Mouse (Mus musculus) limb, embryonic 15.5 days (tissue): ENCODE measurements at regions not wholly inside any gene's neighbourhood (a gene's known extent, or its start where the extent isn't known, plus 50 kb on each side); places are given as distances from the start of the nearest gene placed in this dataset.

ENCODE experiments used
- ATAC-seq: fragments of 200-750 bp; cut with Nextera tagmentation; 2 replicates; pipeline ENCODE4 v1.8.0; 2017; ENCODE audit warnings: low read depth, moderate TSS enrichment; ENCODE audit not compliant: insufficient number of reproducible peaks, low FRiP score, low TSS enrichment
- H3K27ac ChIP-seq: fragments of 300-500 bp; sonication (generic); 2 replicates; pipeline ENCODE4 v1.5.1; 2015; ENCODE audit warnings: moderate library complexity, mild to moderate bottlenecking, inconsistent platforms
- H3K27me3 ChIP-seq: fragments of 300-500 bp; sonication (generic); 2 replicates; pipeline ENCODE4 v1.6.1; 2015; ENCODE audit warnings: inconsistent platforms
- H3K36me3 ChIP-seq: fragments of 300-500 bp; sonication (generic); 2 replicates; pipeline ENCODE4 v1.6.1; 2015; ENCODE audit warnings: inconsistent platforms
- H3K4me1 ChIP-seq: fragments of 300-500 bp; sonication (generic); 2 replicates; pipeline ENCODE4 v1.6.1; 2015; ENCODE audit warnings: inconsistent platforms
- H3K4me2 ChIP-seq: fragments of 300-500 bp; sonication (generic); 2 replicates; pipeline ENCODE4 v1.6.1; 2015; ENCODE audit warnings: mild to moderate bottlenecking, inconsistent platforms
- H3K4me3 ChIP-seq: fragments of 300-500 bp; sonication (generic); 2 replicates; pipeline ENCODE4 v1.5.1; 2015; ENCODE audit warnings: mild to moderate bottlenecking, inconsistent platforms
- H3K9ac ChIP-seq: fragments of 300-500 bp; sonication (generic); 2 replicates; pipeline ENCODE4 v1.6.1; 2015; ENCODE audit warnings: inconsistent platforms
- H3K9me3 ChIP-seq: fragments of 300-500 bp; sonication (generic); 2 replicates; pipeline ENCODE4 v1.6.1; 2016; ENCODE audit warnings: inconsistent platforms
- WGBS: fragments of 180-500 bp; shearing (Covaris S2); methylation state at CpG from one replicate; pipeline ENCODE4 v1.1.7; 2015; 5-methylcytosine and 5-hydroxymethylcytosine counted together

GRCm38 (mm10) chr3:19882623-19883022, 74.2 kb upstream of the Cp start:
- Histone ChIP-seq H3K9ac (no peak overlapping the region), H3K36me3 (no peaks in the 10 kb centered on the region), H3K4me1 (no peaks in the 10 kb centered on the region), H3K9me3 (no peaks in the 10 kb centered on the region), H3K4me2 (no peak overlapping the region), H3K4me3 (no peak overlapping the region), H3K27ac (no peak overlapping the region), H3K27me3 (no peaks in the 10 kb centered on the region)
- ATAC-seq = no peak
- WGBS = 68% methylated on average over 2 of the region's 2 CpGs

GRCm38 (mm10) chr3:19888405-19888804, 68.4 kb upstream of the Cp start:
- Histone ChIP-seq H3K27ac (no peak overlapping the region), H3K9me3 (no peaks in the 10 kb centered on the region), H3K36me3 (no peaks in the 10 kb centered on the region), H3K4me2 (no peak overlapping the region), H3K9ac (no peak overlapping the region), H3K27me3 (no peaks in the 10 kb centered on the region), H3K4me1 (no peaks in the 10 kb centered on the region), H3K4me3 (no peak overlapping the region)
- ATAC-seq = no peak

GRCm38 (mm10) chr3:19894258-19894629, 62.6 kb upstream of the Cp start:
- Histone ChIP-seq H3K9me3 (no peaks in the 10 kb centered on the region), H3K27me3 (no peaks in the 10 kb centered on the region), H3K4me3 (peak overlapping the region; percentile 88), H3K27ac (no peak overlapping the region), H3K9ac (no peak overlapping the region; the same call in 1 of the 2 replicates), H3K4me1 (peaks cover 14% of the 10 kb centered on the region), H3K4me2 (peak overlapping the region; percentile 64), H3K36me3 (peaks cover 10% of the 10 kb centered on the region)
- 4% methylated on average over 10 of the region's 10 CpGs for WGBS
- ATAC-seq = peak; percentile 41

GRCm38 (mm10) chr3:19894630-19895578, 62.0 kb upstream of the Cp start:
- WGBS = under 1% methylated on average over 68 of the region's 68 CpGs
- peak overlapping the region; percentile 88 for H3K4me3 ChIP-seq
- H3K36me3 ChIP-seq = peaks cover 10% of the 10 kb centered on the region
- peak overlapping the region; percentile 84 for H3K27ac ChIP-seq
- no peaks in the 10 kb centered on the region for H3K27me3 ChIP-seq
- peak; percentile 97 for ATAC-seq
- H3K9me3 ChIP-seq = no peaks in the 10 kb centered on the region
- peak overlapping the region; percentile 82 for H3K4me2 ChIP-seq
- peak overlapping the region; percentile 82 for H3K9ac ChIP-seq
- H3K4me1 ChIP-seq = peaks cover 14% of the 10 kb centered on the region

GRCm38 (mm10) chr3:19895755-19896154, 61.1 kb upstream of the Cp start:
- Histone ChIP-seq H3K9me3 (no peaks in the 10 kb centered on the region), H3K36me3 (peaks cover 10% of the 10 kb centered on the region), H3K27ac (peak overlapping the region; percentile 84; the same call in 1 of the 2 replicates), H3K4me2 (peak overlapping the region; percentile 82), H3K9ac (peak overlapping the region; percentile 82), H3K4me3 (peak overlapping the region; percentile 88), H3K4me1 (peaks cover 14% of the 10 kb centered on the region), H3K27me3 (no peaks in the 10 kb centered on the region)
- WGBS = 51% methylated on average over 5 of the region's 5 CpGs
- ATAC-seq = no peak

- Histone ChIP-seq H3K27ac (no peak overlapping the region), H3K4me2 (no peak overlapping the region), H3K27me3 (no peaks in the 10 kb centered on the region), H3K9me3 (no peaks in the 10 kb centered on the region), H3K9ac (no peak overlapping the region), H3K36me3 (peaks cover 10% of the 10 kb centered on the region), H3K4me3 (no peak overlapping the region), H3K4me1 (peaks cover 14% of the 10 kb centered on the region)
- no peak for ATAC-seq
- WGBS = 98% methylated on average over 3 of the region's 3 CpGs
Measured at GRCm38 (mm10) chr3:19897140-19897539, 59.7 kb upstream of the Cp start.

- WGBS = 93% methylated on average over 3 of the region's 3 CpGs
- H3K4me1 ChIP-seq = no peaks in the 10 kb centered on the region
Measured at GRCm38 (mm10) chr3:19902226-19902625, 54.6 kb upstream of the Cp start.

GRCm38 (mm10) chr3:19904446-19905275, 52.2 kb upstream of the Cp start:
- WGBS = 26% methylated on average over 5 of the region's 5 CpGs
- Histone ChIP-seq H3K27me3 (no peaks in the 10 kb centered on the region), H3K9me3 (no peaks in the 10 kb centered on the region), H3K36me3 (no peaks in the 10 kb centered on the region), H3K4me3 (no peak overlapping the region), H3K27ac (no peak overlapping the region), H3K4me2 (no peak overlapping the region), H3K9ac (no peak overlapping the region), H3K4me1 (no peaks in the 10 kb centered on the region)
- ATAC-seq = no peak

More at GRCm38 (mm10) chr3:19902226-19902625, 54.6 kb upstream of the Cp start:
- H3K27ac ChIP-seq = no peak overlapping the region
- H3K27me3 ChIP-seq = no peaks in the 10 kb centered on the region
- ATAC-seq = 0 out of 2 replicates have a peak, but pooled peaks have one; percentile 35
- H3K9me3 ChIP-seq = no peaks in the 10 kb centered on the region
- H3K9ac ChIP-seq = no peak overlapping the region
- H3K4me3 ChIP-seq = no peak overlapping the region
- peaks cover 9% of the 10 kb centered on the region for H3K36me3 ChIP-seq
- no peak overlapping the region for H3K4me2 ChIP-seq
